Mouse (Mus musculus) spleen, adult 2 months (tissue): Measurements from ENCODE around the gene Mid1. TPM values are rescaled to one million over a fixed set of nuclear protein-coding genes. Genes with fewer than 3 reads are reported as not detected.
"Not testable (repeated sequence)": the region's sequence is repeated elsewhere in the genome, so short reads cannot be mapped to it uniquely, and the experiment has no call there.

Experiments used
- DNase-seq, 2 experiments: peaks; one replicate each; pipeline versions ENCODE4 v3.0.0 to v3.0.0-alpha.2; 2012 to 2021; ENCODE audit warnings: low spot score in 2 of 2, low read depth in 1 of 2
- H3K27ac ChIP-seq: fragments of 200-500 bp; 2 replicates; pipeline ENCODE4 v1.5.1; 2012; ENCODE audit warnings: low read length, inconsistent platforms; ENCODE audit not compliant: insufficient read depth
- H3K27me3 ChIP-seq: fragments of 200-500 bp; 2 replicates; pipeline ENCODE4 v1.6.1; 2012; ENCODE audit warnings: mild to moderate bottlenecking, moderate library complexity, low read length, inconsistent platforms; ENCODE audit not compliant: control insufficient read depth, insufficient read depth
- H3K36me3 ChIP-seq: fragments of 200-500 bp; 2 replicates; pipeline ENCODE4 v1.6.1; 2012; ENCODE audit warnings: mild to moderate bottlenecking, low read length, inconsistent platforms; ENCODE audit not compliant: control insufficient read depth, insufficient read depth
- H3K4me1 ChIP-seq: fragments of 200-500 bp; 2 replicates; pipeline ENCODE4 v1.6.1; 2011; ENCODE audit warnings: inconsistent platforms; ENCODE audit not compliant: control insufficient read depth, insufficient read depth, insufficient read length
- H3K4me3 ChIP-seq: fragments of 200-500 bp; 2 replicates; pipeline ENCODE4 v1.5.1; 2011; ENCODE audit warnings: mild to moderate bottlenecking, inconsistent platforms; ENCODE audit not compliant: insufficient read depth, insufficient read length; ENCODE audit errors: extremely low read depth
- CTCF ChIP-seq: fragments of 200-500 bp; IDR thresholded peaks from 2 replicates; pipeline ENCODE4 v1.5.1; 2011; ENCODE audit warnings: mild to moderate bottlenecking, inconsistent platforms; ENCODE audit not compliant: insufficient read depth, insufficient read length, insufficient replicate concordance; ENCODE audit errors: extremely low read depth
- POLR2A ChIP-seq: fragments of 200-500 bp; IDR thresholded peaks from 2 replicates; pipeline ENCODE4 v1.6.1; 2011; ENCODE audit warnings: low read depth, low read length, inconsistent platforms
- WGBS: fragments of 180-500 bp; shearing (Covaris S2); methylation state at CpG from one replicate; pipeline ENCODE4 v1.1.7; 2018; 5-methylcytosine and 5-hydroxymethylcytosine counted together
- polyA plus RNA-seq: library from polyadenylated mRNA; depleted of rRNA; stranded (reverse); fragments of >200 nt; gene quantifications from 2 replicates; pipeline ENCODE4 v1.2.3, GENCODE M21; 2012

Gene Mid1
- polyA plus RNA-seq, 1 experiment, result 4.1 TPM

- TF ChIP-seq CTCF, result no peak
- TF ChIP-seq POLR2A, result no peak
- no peaks in the 10 kb centered on the region for H3K36me3 ChIP-seq
- H3K4me1 ChIP-seq, result no peaks in the 10 kb centered on the region
- WGBS, result 92% methylated on average over 28 of the region's 28 CpGs
- DNase-seq, result no peak
- H3K27ac ChIP-seq, result no peak overlapping the region
- H3K4me3 ChIP-seq, result no peak overlapping the region
- no peaks in the 10 kb centered on the region for H3K27me3 ChIP-seq
Measured at GRCm38 (mm10) chrX:169927110-169927817, 242.3 kb downstream of the Mid1 start.

- WGBS, result 55% methylated on average over 2 of the region's 2 CpGs
- TF ChIP-seq POLR2A (no peak), CTCF (no peak)
- no peaks in the 10 kb centered on the region for H3K27me3 ChIP-seq
Measured at GRCm38 (mm10) chrX:169930868-169931267, 245.9 kb downstream of the Mid1 start.

GRCm38 (mm10) chrX:169933228-169933627 lies 248.2 kb downstream of the Mid1 start:
- no peak overlapping the region for H3K27ac ChIP-seq
- H3K36me3 ChIP-seq, result no peaks in the 10 kb centered on the region
- 76% methylated on average over 3 of the region's 3 CpGs for WGBS
- no peak for DNase-seq
- TF ChIP-seq POLR2A (no peak), CTCF (no peak)
- H3K27me3 ChIP-seq, result no peaks in the 10 kb centered on the region
- no peak overlapping the region for H3K4me3 ChIP-seq
- no peaks in the 10 kb centered on the region for H3K4me1 ChIP-seq

More at GRCm38 (mm10) chrX:169930868-169931267, 245.9 kb downstream of the Mid1 start:
- H3K36me3 ChIP-seq, result no peaks in the 10 kb centered on the region
- H3K27ac ChIP-seq, result no peak overlapping the region
- DNase-seq, result no peak
- no peak overlapping the region for H3K4me3 ChIP-seq
- no peaks in the 10 kb centered on the region for H3K4me1 ChIP-seq

GRCm38 (mm10) chrX:169937119-169937719 lies 252.2 kb downstream of the Mid1 start:
- no peak for DNase-seq
- TF ChIP-seq POLR2A (no peak), CTCF (no peak)
- no peaks in the 10 kb centered on the region for H3K36me3 ChIP-seq
- no peaks in the 10 kb centered on the region for H3K4me1 ChIP-seq
- H3K27me3 ChIP-seq, result no peaks in the 10 kb centered on the region
- no peak overlapping the region for H3K4me3 ChIP-seq
- no peak overlapping the region for H3K27ac ChIP-seq
- 61% methylated on average over 5 of the region's 5 CpGs for WGBS

GRCm38 (mm10) chrX:169940531-169940930 lies 255.5 kb downstream of the Mid1 start:
- Histone ChIP-seq H3K4me1 (no peaks in the 10 kb centered on the region), H3K36me3 (no peaks in the 10 kb centered on the region), H3K4me3 (no peak overlapping the region), H3K27me3 (no peaks in the 10 kb centered on the region), H3K27ac (no peak overlapping the region)
- WGBS, result 86% methylated on average over 4 of the region's 4 CpGs
- TF ChIP-seq POLR2A, result no peak
- no peak for TF ChIP-seq CTCF
- DNase-seq, result no peak

- H3K4me3 ChIP-seq, result no peak overlapping the region
- H3K36me3 ChIP-seq, result no peaks in the 10 kb centered on the region
- 86% methylated on average over 1 of the region's 1 CpGs for WGBS
Measured at GRCm38 (mm10) chrX:169950596-169950995, 265.6 kb downstream of the Mid1 start.

GRCm38 (mm10) chrX:169969337-169969736 lies 284.3 kb downstream of the Mid1 start:
- H3K27ac ChIP-seq, result no peak overlapping the region
- DNase-seq, result peak in 1 of 2 experiments; percentile 3
- H3K36me3 ChIP-seq, result no peaks in the 10 kb centered on the region
- H3K4me3 ChIP-seq, result no peak overlapping the region
- no peaks in the 10 kb centered on the region for H3K27me3 ChIP-seq
- H3K4me1 ChIP-seq, result no peaks in the 10 kb centered on the region
- TF ChIP-seq CTCF (no peak), POLR2A (no peak)
- 96% methylated on average over 1 of the region's 1 CpGs for WGBS

More at GRCm38 (mm10) chrX:169950596-169950995, 265.6 kb downstream of the Mid1 start:
- Histone ChIP-seq H3K4me1 (no peaks in the 10 kb centered on the region), H3K27me3 (no peaks in the 10 kb centered on the region), H3K27ac (no peak overlapping the region)
- no peak for DNase-seq
- no peak for TF ChIP-seq CTCF
- TF ChIP-seq POLR2A, result no peak

- H3K36me3 ChIP-seq, H3K4me1 ChIP-seq, H3K4me3 ChIP-seq, H3K27me3 ChIP-seq, H3K27ac ChIP-seq: not testable (repeated sequence)
- 87% methylated on average over 3 of the region's 3 CpGs for WGBS
- DNase-seq, result peak in 1 of 2 experiments; percentile 11
Measured at GRCm38 (mm10) chrX:169969765-169970164, 284.8 kb downstream of the Mid1 start.

GRCm38 (mm10) chrX:169970546-169970945 lies 285.5 kb downstream of the Mid1 start:
- not testable (repeated sequence) for H3K36me3 ChIP-seq, H3K27me3 ChIP-seq, H3K4me3 ChIP-seq, H3K27ac ChIP-seq, H3K4me1 ChIP-seq
- DNase-seq, result peak in 1 of 2 experiments; percentile 1
- 89% methylated on average over 7 of the region's 7 CpGs for WGBS

GRCm38 (mm10) chrX:169971562-169971961 lies 286.6 kb downstream of the Mid1 start:
- H3K36me3 ChIP-seq, H3K4me3 ChIP-seq, H3K4me1 ChIP-seq, H3K27me3 ChIP-seq, H3K27ac ChIP-seq: not testable (repeated sequence)
- WGBS, result 91% methylated on average over 6 of the region's 6 CpGs
- peak in 1 of 2 experiments; percentile 1 for DNase-seq
